Mouse (Mus musculus) gastrocnemius, postnatal 14 days (tissue): ENCODE measurements around the gene Nr1h4. TPM values are rescaled to one million over a fixed set of nuclear protein-coding genes. Genes with fewer than 3 reads are reported as not detected.

Source experiments
- total RNA-seq, 2 experiments: library from RNA; stranded (reverse); gene quantifications; 2 replicates each; pipeline ENCODE4 v1.2.3; 2021

Gene Nr1h4
- total RNA-seq, 2 experiments from 2014 or later = not detected

Other genes starting within 250 kb of the Nr1h4 start
- gene Ano4, start 188.8 kb downstream of the Nr1h4 start, total RNA-seq = 1 to 10 TPM in 1 of 2 experiments, under 1 TPM in 1; 0.70 to 1.0 TPM
- gene Gas2l3, start 89.6 kb downstream of the Nr1h4 start, total RNA-seq = 10 to 100 TPM in 1 of 2 experiments, 1 to 10 TPM in 1; 3.0 to 11.2 TPM
- gene Slc17a8, start 87.7 kb upstream of the Nr1h4 start, total RNA-seq = under 1 TPM in 1 of 2 experiments, not detected in 1; 0.04 TPM
- 10 to 100 TPM; 11.4 to 13.6 TPM for gene Scyl2, start 152.7 kb upstream of the Nr1h4 start, total RNA-seq
- gene Actr6, start 198.7 kb upstream of the Nr1h4 start, total RNA-seq = 1 to 10 TPM; 4.6 to 8.2 TPM
- 10 to 100 TPM in 1 of 2 experiments, 1 to 10 TPM in 1; 9.8 to 12.9 TPM for gene Uhrf1bp1l, start 211.4 kb upstream of the Nr1h4 start, total RNA-seq